Mouse (Mus musculus) lung, embryonic 16.5 days (tissue): ENCODE measurements around the gene Cldn10. TPM values are rescaled to one million over a fixed set of nuclear protein-coding genes. Genes with fewer than 3 reads are reported as not detected.
"Not testable (repeated sequence)": the region's sequence is repeated elsewhere in the genome, so short reads cannot be mapped to it uniquely, and the experiment has no call there.

Experiments used
- ATAC-seq: fragments of 200-750 bp; cut with Nextera tagmentation; 2 replicates; pipeline ENCODE4 v1.8.0; 2017; ENCODE audit warnings: low read depth, mild to moderate bottlenecking, moderate library complexity
- H3K27ac ChIP-seq: fragments of 300-500 bp; sonication (generic); 2 replicates; pipeline ENCODE4 v1.5.1; 2014; ENCODE audit warnings: mild to moderate bottlenecking, control low read depth, low read length
- H3K27me3 ChIP-seq: fragments of 300-500 bp; sonication (generic); 2 replicates; pipeline ENCODE4 v1.6.1; 2014; ENCODE audit warnings: low read depth, low read length, mixed read lengths; ENCODE audit not compliant: control insufficient read depth, insufficient read depth
- H3K36me3 ChIP-seq: fragments of 300-500 bp; sonication (generic); 2 replicates; pipeline ENCODE4 v1.6.1; 2014; ENCODE audit warnings: low read length; ENCODE audit not compliant: control insufficient read depth, insufficient read depth
- H3K4me1 ChIP-seq: fragments of 300-500 bp; sonication (generic); replicated peaks from 2 replicates; pipeline ENCODE4 v1.6.1; 2014; ENCODE audit warnings: low read length, mixed read lengths; ENCODE audit not compliant: control insufficient read depth, insufficient read depth
- H3K4me2 ChIP-seq: fragments of 300-500 bp; sonication (generic); 2 replicates; pipeline ENCODE4 v1.6.1; 2014; ENCODE audit warnings: low read depth, low read length, control low read depth
- H3K4me3 ChIP-seq: fragments of 300-500 bp; sonication (generic); 2 replicates; pipeline ENCODE4 v1.5.1; 2014; ENCODE audit warnings: mild to moderate bottlenecking, low read length, control low read depth
- H3K9ac ChIP-seq: fragments of 300-500 bp; sonication (generic); 2 replicates; pipeline ENCODE4 v1.6.1; 2014; ENCODE audit warnings: low read length, control low read depth
- H3K9me3 ChIP-seq: fragments of 300-500 bp; sonication (generic); 2 replicates; pipeline ENCODE4 v1.6.1; 2016; ENCODE audit warnings: low read length; ENCODE audit not compliant: control insufficient read depth
- WGBS: fragments of 180-500 bp; shearing (Covaris S2); extraction: QIAGEN DNeasy Blood & Tissue Kit; methylation state at CpG from one replicate; pipeline ENCODE4 v1.1.7; 2014; 5-methylcytosine and 5-hydroxymethylcytosine counted together
- polyA plus RNA-seq: library from polyadenylated mRNA; unstranded; fragments of >200 nt; fragmentation: Nextera tagmentation; extraction: Ambion mirVana; gene quantifications from 2 replicates; pipeline ENCODE4 v1.2.1, GENCODE M21; 2015

Gene Cldn10
- polyA plus RNA-seq, 1 experiment from 2014 or later: 83.5 TPM

DNA sequence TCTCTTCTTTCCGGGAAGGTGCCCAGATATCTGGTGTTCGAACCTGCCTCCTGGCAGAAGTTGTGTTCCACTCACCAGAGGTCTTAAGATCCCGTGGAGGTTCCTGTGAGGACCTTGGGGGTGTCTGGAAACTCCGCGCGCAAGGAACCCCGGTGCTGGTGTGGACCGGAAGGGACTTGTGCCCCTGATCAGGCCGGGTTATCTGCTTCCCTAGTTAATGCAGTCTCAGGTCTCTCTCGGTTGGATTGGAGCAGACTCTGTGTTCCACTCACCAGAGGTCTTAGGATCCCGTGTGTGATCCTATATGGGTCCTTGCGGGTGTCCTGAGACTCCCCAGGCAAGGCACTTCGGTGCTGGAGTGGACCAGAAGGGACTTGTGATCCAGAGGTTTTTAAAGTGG lies 24.3 kb upstream of the Cldn10 start:
- not testable (repeated sequence) for ATAC-seq, H3K27me3 ChIP-seq, H3K4me1 ChIP-seq, H3K9me3 ChIP-seq, H3K4me3 ChIP-seq, H3K36me3 ChIP-seq, H3K4me2 ChIP-seq, H3K27ac ChIP-seq, H3K9ac ChIP-seq
- 93% methylated on average over 13 of the region's 13 CpGs for WGBS

DNA sequence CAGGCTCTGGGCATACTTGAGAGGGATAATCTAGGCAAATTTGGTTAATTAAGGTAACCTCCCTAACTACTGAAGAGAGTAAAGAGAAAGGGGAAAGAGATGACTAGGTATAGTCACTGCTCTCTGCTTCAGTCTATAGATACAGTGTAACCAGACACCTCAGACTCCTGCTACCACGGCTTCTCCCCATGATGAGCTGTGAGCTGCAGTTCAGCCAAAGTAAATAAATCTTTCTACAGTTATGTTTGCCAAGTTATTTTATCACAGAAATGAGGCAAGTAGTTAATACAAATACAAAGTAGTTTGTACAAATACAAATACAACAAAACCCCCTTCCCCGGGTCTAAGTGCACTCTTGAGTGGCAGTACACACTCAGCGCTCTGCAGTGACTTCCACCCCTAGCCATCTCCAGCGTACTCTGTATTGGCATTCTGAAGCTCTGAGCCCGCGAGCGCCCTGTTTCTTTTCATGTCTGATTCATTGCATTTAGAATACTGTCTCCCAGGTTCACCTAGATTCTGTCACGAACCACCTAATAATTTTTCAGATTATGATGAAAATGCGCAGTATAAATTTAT lies 23.7 kb upstream of the Cldn10 start:
- Histone ChIP-seq H3K9ac (no peak overlapping the region), H3K4me1 (peaks cover 6% of the 10 kb centered on the region; the same call in 1 of the 2 replicates), H3K36me3 (no peaks in the 10 kb centered on the region), H3K9me3 (no peaks in the 10 kb centered on the region), H3K4me2 (no peak overlapping the region), H3K27me3 (peaks cover 10% of the 10 kb centered on the region), H3K27ac (no peak overlapping the region), H3K4me3 (no peak overlapping the region)
- 31% methylated on average over 9 of the region's 9 CpGs for WGBS
- ATAC-seq: peak; percentile 90

DNA sequence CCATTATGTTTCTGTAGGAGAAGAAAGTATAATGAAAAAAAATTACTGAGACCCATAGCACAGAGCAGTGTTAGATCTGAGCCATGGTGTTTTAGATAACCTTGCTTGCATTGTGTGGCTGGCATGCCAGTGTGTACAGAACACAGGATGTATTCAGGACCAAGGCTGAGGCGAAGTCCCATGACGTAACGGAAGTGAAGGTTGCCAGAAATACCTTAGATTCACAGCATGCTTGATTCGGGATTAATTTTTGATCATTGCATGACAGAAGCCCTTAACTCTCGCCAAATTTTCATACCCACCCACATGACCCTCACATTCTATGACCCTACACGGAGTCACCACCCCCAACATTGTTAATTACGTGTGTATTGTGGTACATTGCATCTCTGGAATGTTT lies 22.4 kb upstream of the Cldn10 start:
- H3K9me3 ChIP-seq: no peaks in the 10 kb centered on the region
- H3K4me3 ChIP-seq: no peak overlapping the region
- H3K27ac ChIP-seq: no peak overlapping the region
- H3K4me1 ChIP-seq: peaks cover 6% of the 10 kb centered on the region; the same call in 1 of the 2 replicates
- H3K4me2 ChIP-seq: no peak overlapping the region
- peaks cover 13% of the 10 kb centered on the region for H3K27me3 ChIP-seq
- no peaks in the 10 kb centered on the region for H3K36me3 ChIP-seq
- 62% methylated on average over 7 of the region's 7 CpGs for WGBS
- no peak overlapping the region for H3K9ac ChIP-seq
- no peak for ATAC-seq

DNA sequence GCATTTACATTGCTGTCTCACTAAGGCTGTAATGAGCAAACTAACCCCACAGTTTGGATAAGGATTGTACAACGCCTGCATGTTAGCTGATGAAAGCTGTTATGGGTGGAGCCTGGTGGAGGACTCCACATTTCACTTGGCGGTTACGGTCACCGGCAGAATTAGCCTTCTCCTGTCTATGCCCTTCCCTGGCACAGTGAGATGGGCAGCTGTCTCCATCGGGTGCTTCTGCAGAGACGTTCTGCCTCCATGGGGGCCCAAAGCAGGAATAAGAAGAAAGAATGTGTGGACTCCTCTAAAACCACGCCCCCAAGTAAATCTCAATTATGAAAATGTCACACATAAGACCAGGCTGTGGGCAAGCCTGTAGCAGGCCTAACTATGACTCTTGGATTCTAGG lies 21.8 kb upstream of the Cldn10 start:
- peaks cover 13% of the 10 kb centered on the region for H3K27me3 ChIP-seq
- H3K9me3 ChIP-seq: no peaks in the 10 kb centered on the region
- no peak overlapping the region for H3K4me2 ChIP-seq
- H3K27ac ChIP-seq: no peak overlapping the region
- H3K4me3 ChIP-seq: no peak overlapping the region
- no peak overlapping the region for H3K9ac ChIP-seq
- no peaks in the 10 kb centered on the region for H3K36me3 ChIP-seq
- WGBS: 62% methylated on average over 7 of the region's 7 CpGs
- H3K4me1 ChIP-seq: peaks cover 6% of the 10 kb centered on the region; the same call in 1 of the 2 replicates
- ATAC-seq: no peak

DNA sequence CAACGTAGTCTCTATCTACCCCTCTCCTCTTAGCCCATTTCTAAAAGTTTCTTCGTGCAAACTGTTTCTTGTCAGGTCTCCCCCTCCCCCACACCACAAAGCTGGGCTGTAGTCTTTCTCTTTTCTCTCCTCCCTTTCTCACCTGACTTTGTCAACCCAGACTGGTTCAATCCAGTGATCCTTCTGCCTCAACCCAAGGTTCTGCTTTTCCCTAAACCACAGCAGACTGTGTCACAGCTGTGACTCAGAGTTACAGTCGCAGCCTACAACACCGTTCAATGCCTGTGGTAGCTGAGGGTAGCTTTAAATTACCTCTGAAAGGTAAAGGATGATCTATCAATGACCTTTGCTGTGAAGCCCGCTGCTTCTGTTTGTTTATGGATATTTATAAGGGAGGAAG lies 21.3 kb upstream of the Cldn10 start:
- no peak overlapping the region for H3K4me2 ChIP-seq
- H3K27me3 ChIP-seq: peaks cover 13% of the 10 kb centered on the region
- WGBS: 62% methylated on average over 5 of the region's 5 CpGs
- H3K27ac ChIP-seq: no peak overlapping the region
- peaks cover 6% of the 10 kb centered on the region; the same call in 1 of the 2 replicates for H3K4me1 ChIP-seq
- no peak for ATAC-seq
- H3K4me3 ChIP-seq: no peak overlapping the region
- no peaks in the 10 kb centered on the region for H3K9me3 ChIP-seq
- no peak overlapping the region for H3K9ac ChIP-seq
- no peaks in the 10 kb centered on the region for H3K36me3 ChIP-seq

DNA sequence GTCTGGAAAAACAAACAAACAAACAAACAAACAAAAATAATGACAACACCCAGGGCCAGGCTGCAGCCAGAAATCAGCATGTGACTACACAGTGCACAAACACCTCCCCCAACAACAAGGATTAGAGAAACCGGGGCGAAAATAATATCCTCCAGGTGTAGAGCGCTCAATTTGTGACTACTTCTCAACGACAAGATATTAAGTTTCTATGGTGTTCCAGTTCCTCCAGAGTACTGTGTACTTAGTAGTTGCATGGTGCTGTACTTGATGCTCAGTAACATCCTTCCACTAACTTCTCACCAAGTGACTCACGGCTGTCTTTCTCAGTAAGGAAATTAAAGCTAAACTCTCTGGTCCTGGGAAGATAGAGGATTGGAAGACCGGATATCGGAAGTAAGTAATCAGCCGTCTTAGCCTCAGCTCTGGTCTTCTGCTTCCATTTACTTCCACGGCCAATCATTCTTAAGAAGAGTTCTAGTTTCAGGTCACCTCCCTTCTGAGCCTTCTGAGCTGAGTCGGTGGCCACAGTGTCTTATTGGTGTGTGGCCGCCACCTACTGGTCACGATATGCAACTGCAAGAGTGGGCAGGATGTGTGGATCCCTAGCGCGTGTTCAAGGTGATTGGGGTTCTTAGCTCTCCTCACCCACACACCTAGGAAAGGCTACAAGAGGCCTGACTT lies 19.9 kb upstream of the Cldn10 start:
- Histone ChIP-seq H3K36me3 (no peaks in the 10 kb centered on the region), H3K4me2 (no peak overlapping the region), H3K27me3 (peaks cover 13% of the 10 kb centered on the region), H3K4me1 (peaks cover 6% of the 10 kb centered on the region; the same call in 1 of the 2 replicates), H3K9ac (no peak overlapping the region), H3K4me3 (no peak overlapping the region), H3K27ac (no peak overlapping the region), H3K9me3 (no peaks in the 10 kb centered on the region)
- peak; percentile 81 for ATAC-seq
- WGBS: 29% methylated on average over 14 of the region's 14 CpGs

DNA sequence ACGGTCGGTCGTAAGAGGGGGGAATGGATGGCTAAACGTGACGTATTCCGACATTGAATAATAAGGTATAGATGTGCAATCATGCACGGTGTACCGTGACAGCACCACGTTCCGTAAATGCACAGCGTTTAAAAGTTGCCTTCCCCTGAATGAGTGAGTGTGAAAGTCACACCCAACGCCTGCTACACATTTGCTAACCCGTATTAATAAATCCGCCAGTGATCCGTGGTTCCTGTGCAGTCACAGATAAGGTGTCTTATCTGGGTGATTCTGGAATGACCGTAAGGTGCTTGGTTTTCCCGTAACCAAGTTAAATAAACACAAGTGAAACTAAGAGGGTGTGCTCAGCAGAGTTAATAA lies 19.4 kb upstream of the Cldn10 start:
- Histone ChIP-seq H3K27me3 (peaks cover 13% of the 10 kb centered on the region), H3K4me1 (peaks cover 6% of the 10 kb centered on the region; the same call in 1 of the 2 replicates), H3K4me3 (no peak overlapping the region), H3K9ac (no peak overlapping the region), H3K27ac (no peak overlapping the region), H3K36me3 (no peaks in the 10 kb centered on the region), H3K4me2 (no peak overlapping the region), H3K9me3 (no peaks in the 10 kb centered on the region)
- no peak for ATAC-seq
- 35% methylated on average over 17 of the region's 17 CpGs for WGBS

DNA sequence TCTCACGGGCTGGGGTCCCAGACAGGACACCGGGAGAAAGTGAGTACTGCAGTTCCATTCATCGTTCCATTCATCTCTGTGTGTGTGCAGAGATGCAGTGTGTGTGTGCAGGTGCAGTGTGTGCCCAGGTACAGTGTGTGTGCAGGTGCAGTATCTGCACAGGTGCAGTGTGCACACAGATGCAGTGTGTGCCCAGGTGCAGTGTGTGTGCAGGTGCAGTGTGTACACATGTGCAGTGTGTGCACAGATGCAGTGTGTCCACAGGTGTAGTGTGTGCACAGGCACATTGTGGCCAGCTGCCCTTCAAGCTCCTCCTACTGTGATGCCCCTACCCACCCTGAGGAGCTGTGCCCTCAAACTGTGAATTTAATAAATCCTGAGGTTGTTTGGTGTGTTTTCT lies 14.0 kb upstream of the Cldn10 start:
- no peak for ATAC-seq
- H3K27me3 ChIP-seq: peaks cover 3% of the 10 kb centered on the region; the same call in 1 of the 2 replicates
- H3K36me3 ChIP-seq: no peaks in the 10 kb centered on the region
- H3K4me1 ChIP-seq: no peaks in the 10 kb centered on the region
- no peaks in the 10 kb centered on the region for H3K9me3 ChIP-seq
- H3K4me2 ChIP-seq: no peak overlapping the region
- WGBS: 93% methylated on average over 3 of the region's 3 CpGs
- H3K4me3 ChIP-seq: no peak overlapping the region
- H3K27ac ChIP-seq: no peak overlapping the region
- no peak overlapping the region for H3K9ac ChIP-seq

DNA sequence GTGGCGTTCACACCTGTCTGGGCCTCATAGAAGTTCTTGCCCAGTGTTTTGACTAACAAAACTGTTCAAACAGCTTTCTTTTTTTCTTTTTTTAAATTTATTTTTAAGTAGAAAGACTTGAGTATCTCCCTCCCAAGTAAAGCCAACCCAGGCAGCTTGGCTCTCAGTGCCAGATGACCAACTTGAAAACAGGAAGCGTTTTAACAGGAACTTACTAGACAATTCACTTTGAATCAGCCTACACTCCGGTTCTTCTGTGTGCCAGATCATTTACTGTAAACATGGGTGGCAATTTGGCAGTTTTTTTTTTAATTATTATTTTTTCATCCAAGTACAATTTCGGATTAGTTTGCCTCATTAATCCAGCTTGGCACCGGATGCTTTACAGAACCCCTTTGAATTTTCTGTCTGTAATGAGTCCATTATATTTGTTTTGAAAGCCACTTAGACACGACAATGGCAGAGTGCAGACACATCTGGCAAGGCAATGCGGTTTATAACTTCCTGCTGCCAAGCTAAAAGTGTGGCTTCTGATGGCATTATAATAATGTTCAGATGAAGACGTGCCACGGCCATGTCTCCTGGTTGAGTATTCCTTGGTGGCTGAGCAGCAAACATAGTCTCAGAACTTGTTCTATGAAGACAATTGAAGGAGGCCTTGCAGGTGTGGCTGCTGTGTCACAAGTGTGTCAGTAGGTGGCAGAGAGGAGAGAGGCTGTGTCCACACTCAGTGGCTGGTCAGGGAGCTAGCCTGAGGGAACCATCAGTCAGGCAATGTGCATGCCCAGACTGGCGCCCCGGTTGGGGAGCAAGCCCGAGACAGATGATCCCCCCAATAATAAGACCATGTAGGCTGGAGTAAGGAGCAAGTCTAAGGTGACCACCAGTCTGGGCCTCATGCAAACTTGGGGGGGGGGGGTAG lies 12.9 kb upstream of the Cldn10 start:
- no peak overlapping the region for H3K9ac ChIP-seq
- H3K4me2 ChIP-seq: no peak overlapping the region
- H3K4me1 ChIP-seq: no peaks in the 10 kb centered on the region
- no peaks in the 10 kb centered on the region for H3K9me3 ChIP-seq
- H3K36me3 ChIP-seq: no peaks in the 10 kb centered on the region
- no peaks in the 10 kb centered on the region for H3K27me3 ChIP-seq
- H3K4me3 ChIP-seq: no peak overlapping the region
- ATAC-seq: no peak
- WGBS: 71% methylated on average over 12 of the region's 12 CpGs
- no peak overlapping the region for H3K27ac ChIP-seq
